Mouse (Mus musculus): ENCODE data around the gene Bpifa2. TPM values are rescaled to one million over a fixed set of nuclear protein-coding genes. Genes with fewer than 3 reads are reported as not detected.

Bpifa2 gene
- polyA plus RNA-seq (2015; fragmentation: Nextera tagmentation; extraction: Ambion mirVana) = not detected in 2 replicates

GRCm38 (mm10) chr2:154007965-154008364 is at the start of gene Bpifa2:
Bpifa2 (plus strand) TSS chr2:154008265.
- ATAC-seq (replicated peaks; ENCODE audit: extremely low read depth, insufficient read depth, low FRiP score) = no peak

GRCm38 (mm10) chr2:153962821-153963331 is 45.2 kb upstream of the Bpifa2 start:
- no peaks in the 10 kb centered on the region for H3K36me3 ChIP-seq (ENCODE audit: control insufficient read depth, insufficient read depth)
- H3K27me3 ChIP-seq (ENCODE audit: control insufficient read depth, insufficient read depth, low read length) = no peaks in the 10 kb centered on the region
- no peak overlapping the region for H3K4me3 ChIP-seq (ENCODE audit: low read length)
- no peaks in the 10 kb centered on the region for H3K9me3 ChIP-seq (replicated peaks; ENCODE audit: control insufficient read depth, low read length)
- ATAC-seq (replicated peaks; ENCODE audit: extremely low read depth, insufficient read depth, low FRiP score) = no peak
- WGBS = 57% methylated on average over 4 of the region's 4 CpGs
- no peaks in the 10 kb centered on the region for H3K4me1 ChIP-seq (ENCODE audit: control insufficient read depth, insufficient read depth, low read length)
- no peak overlapping the region for H3K4me2 ChIP-seq (ENCODE audit: low read depth, low read length)
- no peak overlapping the region for H3K27ac ChIP-seq (ENCODE audit: low read length)
- H3K9ac ChIP-seq (ENCODE audit: low read length) = no peak overlapping the region

More at GRCm38 (mm10) chr2:154007965-154008364, at the start of gene Bpifa2:
- H3K36me3 ChIP-seq (ENCODE audit: control insufficient read depth, insufficient read depth) = no peaks in the 10 kb centered on the region
- H3K4me3 ChIP-seq (ENCODE audit: low read length) = no peak within 1 kb of the TSS
- no peak within 1 kb of the TSS for H3K4me2 ChIP-seq (ENCODE audit: low read depth, low read length)
- no peaks in the 10 kb centered on the region for H3K4me1 ChIP-seq (ENCODE audit: control insufficient read depth, insufficient read depth, low read length)
- H3K9me3 ChIP-seq (replicated peaks; ENCODE audit: control insufficient read depth, low read length) = no peaks in the 10 kb centered on the region
- no peak within 1 kb of the TSS for H3K27ac ChIP-seq (ENCODE audit: low read length)
- no peaks in the 10 kb centered on the region for H3K27me3 ChIP-seq (ENCODE audit: control insufficient read depth, insufficient read depth, low read length)
- H3K9ac ChIP-seq (ENCODE audit: low read length) = no peak within 1 kb of the TSS
- WGBS = 69% methylated on average over 3 of the region's 3 CpGs

GRCm38 (mm10) chr2:153963334-153963733 is 44.7 kb upstream of the Bpifa2 start:
- ATAC-seq (replicated peaks; ENCODE audit: extremely low read depth, insufficient read depth, low FRiP score) = no peak
- H3K9me3 ChIP-seq (replicated peaks; ENCODE audit: control insufficient read depth, low read length) = no peaks in the 10 kb centered on the region
- H3K9ac ChIP-seq (ENCODE audit: low read length) = no peak overlapping the region
- no peaks in the 10 kb centered on the region for H3K4me1 ChIP-seq (ENCODE audit: control insufficient read depth, insufficient read depth, low read length)
- H3K4me2 ChIP-seq (ENCODE audit: low read depth, low read length) = no peak overlapping the region
- H3K27me3 ChIP-seq (ENCODE audit: control insufficient read depth, insufficient read depth, low read length) = no peaks in the 10 kb centered on the region
- no peaks in the 10 kb centered on the region for H3K36me3 ChIP-seq (ENCODE audit: control insufficient read depth, insufficient read depth)
- 69% methylated on average over 1 of the region's 1 CpGs for WGBS
- H3K4me3 ChIP-seq (ENCODE audit: low read length) = no peak overlapping the region
- H3K27ac ChIP-seq (ENCODE audit: low read length) = no peak overlapping the region

GRCm38 (mm10) chr2:153970221-153970620 is 37.8 kb upstream of the Bpifa2 start:
- H3K36me3 ChIP-seq (ENCODE audit: control insufficient read depth, insufficient read depth) = no peaks in the 10 kb centered on the region
- no peak overlapping the region for H3K4me3 ChIP-seq (ENCODE audit: low read length)
- no peaks in the 10 kb centered on the region for H3K4me1 ChIP-seq (ENCODE audit: control insufficient read depth, insufficient read depth, low read length)
- H3K9me3 ChIP-seq (replicated peaks; ENCODE audit: control insufficient read depth, low read length) = no peaks in the 10 kb centered on the region
- H3K27ac ChIP-seq (ENCODE audit: low read length) = no peak overlapping the region
- ATAC-seq (replicated peaks; ENCODE audit: extremely low read depth, insufficient read depth, low FRiP score) = no peak
- 77% methylated on average over 5 of the region's 5 CpGs for WGBS
- H3K9ac ChIP-seq (ENCODE audit: low read length) = no peak overlapping the region
- no peak overlapping the region for H3K4me2 ChIP-seq (ENCODE audit: low read depth, low read length)
- no peaks in the 10 kb centered on the region for H3K27me3 ChIP-seq (ENCODE audit: control insufficient read depth, insufficient read depth, low read length)

- Histone ChIP-seq H3K4me3 (ENCODE audit: low read length) (no peak within 1 kb of the TSS), H3K27ac (ENCODE audit: low read length) (no peak within 1 kb of the TSS), H3K9ac (ENCODE audit: low read length) (no peak within 1 kb of the TSS), H3K4me1 (ENCODE audit: control insufficient read depth, insufficient read depth, low read length) (no peaks in the 10 kb centered on the region), H3K4me2 (ENCODE audit: low read depth, low read length) (no peak within 1 kb of the TSS), H3K27me3 (ENCODE audit: control insufficient read depth, insufficient read depth, low read length) (no peaks in the 10 kb centered on the region), H3K36me3 (ENCODE audit: control insufficient read depth, insufficient read depth) (no peaks in the 10 kb centered on the region), H3K9me3 (replicated peaks; ENCODE audit: control insufficient read depth, low read length) (no peaks in the 10 kb centered on the region)
- ATAC-seq (replicated peaks; ENCODE audit: extremely low read depth, insufficient read depth, low FRiP score) = no peak
- WGBS = 49% methylated on average over 5 of the region's 5 CpGs
Measured at GRCm38 (mm10) chr2:153974582-153974981, 33.5 kb upstream of the Bpifa2 start, which contains the start of gene Bpifa6. Bpifa6 (plus strand) TSS chr2:153974945.

- no peak for ATAC-seq (replicated peaks; ENCODE audit: extremely low read depth, insufficient read depth, low FRiP score)
Measured at GRCm38 (mm10) chr2:153995770-153996169, 12.3 kb upstream of the Bpifa2 start.

GRCm38 (mm10) chr2:154000501-154000900 is 7.6 kb upstream of the Bpifa2 start:
- ATAC-seq (replicated peaks; ENCODE audit: extremely low read depth, insufficient read depth, low FRiP score) = no peak
- Histone ChIP-seq H3K36me3 (ENCODE audit: control insufficient read depth, insufficient read depth) (no peaks in the 10 kb centered on the region), H3K4me1 (ENCODE audit: control insufficient read depth, insufficient read depth, low read length) (no peaks in the 10 kb centered on the region), H3K9me3 (replicated peaks; ENCODE audit: control insufficient read depth, low read length) (no peaks in the 10 kb centered on the region), H3K27me3 (ENCODE audit: control insufficient read depth, insufficient read depth, low read length) (no peaks in the 10 kb centered on the region), H3K4me3 (ENCODE audit: low read length) (no peak overlapping the region), H3K4me2 (ENCODE audit: low read depth, low read length) (no peak overlapping the region), H3K9ac (ENCODE audit: low read length) (no peak overlapping the region), H3K27ac (ENCODE audit: low read length) (no peak overlapping the region)
- 70% methylated on average over 3 of the region's 3 CpGs for WGBS

More at GRCm38 (mm10) chr2:153995770-153996169, 12.3 kb upstream of the Bpifa2 start:
- H3K4me3 ChIP-seq (ENCODE audit: low read length) = no peak overlapping the region
- H3K9ac ChIP-seq (ENCODE audit: low read length) = no peak overlapping the region
- no peak overlapping the region for H3K27ac ChIP-seq (ENCODE audit: low read length)
- H3K27me3 ChIP-seq (ENCODE audit: control insufficient read depth, insufficient read depth, low read length) = no peaks in the 10 kb centered on the region
- H3K4me1 ChIP-seq (ENCODE audit: control insufficient read depth, insufficient read depth, low read length) = no peaks in the 10 kb centered on the region
- 2% methylated on average over 7 of the region's 7 CpGs for WGBS
- no peaks in the 10 kb centered on the region for H3K9me3 ChIP-seq (replicated peaks; ENCODE audit: control insufficient read depth, low read length)
- no peaks in the 10 kb centered on the region for H3K36me3 ChIP-seq (ENCODE audit: control insufficient read depth, insufficient read depth)
- no peak overlapping the region for H3K4me2 ChIP-seq (ENCODE audit: low read depth, low read length)

- no peak overlapping the region for H3K27ac ChIP-seq (ENCODE audit: low read length)
- no peaks in the 10 kb centered on the region for H3K36me3 ChIP-seq (ENCODE audit: control insufficient read depth, insufficient read depth)
- ATAC-seq (replicated peaks; ENCODE audit: extremely low read depth, insufficient read depth, low FRiP score) = no peak
- H3K27me3 ChIP-seq (ENCODE audit: control insufficient read depth, insufficient read depth, low read length) = no peaks in the 10 kb centered on the region
- no peaks in the 10 kb centered on the region for H3K9me3 ChIP-seq (replicated peaks; ENCODE audit: control insufficient read depth, low read length)
- H3K4me1 ChIP-seq (ENCODE audit: control insufficient read depth, insufficient read depth, low read length) = no peaks in the 10 kb centered on the region
- no peak overlapping the region for H3K4me2 ChIP-seq (ENCODE audit: low read depth, low read length)
- no peak overlapping the region for H3K4me3 ChIP-seq (ENCODE audit: low read length)
- H3K9ac ChIP-seq (ENCODE audit: low read length) = no peak overlapping the region
Measured at GRCm38 (mm10) chr2:154001056-154001455, 7.0 kb upstream of the Bpifa2 start.

GRCm38 (mm10) chr2:154004456-154004855 is 3.6 kb upstream of the Bpifa2 start:
- Histone ChIP-seq H3K9me3 (replicated peaks; ENCODE audit: control insufficient read depth, low read length) (no peaks in the 10 kb centered on the region), H3K4me2 (ENCODE audit: low read depth, low read length) (no peak overlapping the region), H3K4me1 (ENCODE audit: control insufficient read depth, insufficient read depth, low read length) (no peaks in the 10 kb centered on the region), H3K27me3 (ENCODE audit: control insufficient read depth, insufficient read depth, low read length) (no peaks in the 10 kb centered on the region), H3K36me3 (ENCODE audit: control insufficient read depth, insufficient read depth) (no peaks in the 10 kb centered on the region), H3K27ac (ENCODE audit: low read length) (no peak overlapping the region), H3K9ac (ENCODE audit: low read length) (no peak overlapping the region), H3K4me3 (ENCODE audit: low read length) (no peak overlapping the region)
- 61% methylated on average over 1 of the region's 1 CpGs for WGBS
- no peak for ATAC-seq (replicated peaks; ENCODE audit: extremely low read depth, insufficient read depth, low FRiP score)

Measured in heart, embryonic 16.5 days (tissue).